Mouse (Mus musculus) erythroblast, adult 5-6 weeks (primary cell): ENCODE data around the gene Nptx1. TPM values are rescaled to one million over a fixed set of nuclear protein-coding genes. Genes with fewer than 3 reads are reported as not detected.
A peak's percentile ranks its signal among the peaks of the same experiment; 100 is the strongest.

Source experiments
- ATAC-seq: replicated peaks from 2 replicates; pipeline ENCODE4 v1.8.0; 2016; ENCODE audit warnings: moderate number of reproducible peaks, mild to moderate bottlenecking, moderate TSS enrichment, inconsistent platforms; ENCODE audit not compliant: poor library complexity, low FRiP score, severe bottlenecking
- total RNA-seq, 2 experiments: library from RNA; stranded (forward) in 1 of 2; stranded (reverse) in 1 of 2; fragments of 150-400 nt in 1 of 2; fragments of 200-764, 138-1000 nt in 1 of 2; gene quantifications; 2 replicates each; pipeline versions ENCODE4 v1.2.3 to v1.2.4; 2015 to 2017; ENCODE audit warnings: low replicate concordance in 2 of 2

Gene Nptx1
- total RNA-seq, 2 experiments from 2014 or later: not detected

DNA sequence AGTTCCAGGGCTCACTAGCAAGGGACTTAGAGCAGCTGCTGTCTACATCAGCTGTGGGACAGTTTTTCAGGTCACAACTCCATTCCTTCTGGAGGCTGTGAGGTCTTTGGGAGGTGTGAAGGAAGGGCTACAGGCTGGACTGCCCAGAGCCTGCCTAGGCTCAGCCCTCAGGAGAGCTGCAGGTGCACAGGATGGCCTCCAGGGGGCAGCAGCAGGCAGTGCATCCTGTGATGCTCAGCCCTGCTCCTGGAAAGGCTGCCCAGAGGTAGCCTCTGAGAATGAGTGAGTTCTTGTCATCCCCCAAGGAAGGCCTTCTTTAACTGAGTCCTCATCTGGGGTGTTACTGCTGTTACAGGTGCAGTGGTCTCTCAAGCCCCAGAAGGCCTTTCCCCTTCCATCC lies 43.9 kb downstream of the Nptx1 start:
- peak; percentile 78 for ATAC-seq

DNA sequence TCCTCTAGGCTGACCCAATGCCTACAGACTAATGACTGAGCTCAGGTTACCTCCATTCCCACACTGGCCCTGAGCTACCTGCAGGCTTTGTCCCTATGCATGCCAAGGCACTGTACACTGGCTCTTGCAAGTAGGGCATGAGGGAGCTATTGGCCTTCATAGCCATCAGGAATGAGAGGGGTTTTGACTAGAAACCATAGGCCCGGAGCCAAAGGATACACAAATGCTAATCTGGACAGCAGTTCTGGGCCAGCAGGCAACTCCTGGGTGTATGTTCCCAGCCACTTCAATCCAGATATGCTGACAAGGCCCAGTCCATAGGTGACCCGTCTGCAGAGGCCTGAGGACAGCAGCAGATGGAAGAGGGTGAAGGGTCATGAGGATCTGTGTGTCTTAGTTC lies 47.5 kb downstream of the Nptx1 start:
- no peak for ATAC-seq

DNA sequence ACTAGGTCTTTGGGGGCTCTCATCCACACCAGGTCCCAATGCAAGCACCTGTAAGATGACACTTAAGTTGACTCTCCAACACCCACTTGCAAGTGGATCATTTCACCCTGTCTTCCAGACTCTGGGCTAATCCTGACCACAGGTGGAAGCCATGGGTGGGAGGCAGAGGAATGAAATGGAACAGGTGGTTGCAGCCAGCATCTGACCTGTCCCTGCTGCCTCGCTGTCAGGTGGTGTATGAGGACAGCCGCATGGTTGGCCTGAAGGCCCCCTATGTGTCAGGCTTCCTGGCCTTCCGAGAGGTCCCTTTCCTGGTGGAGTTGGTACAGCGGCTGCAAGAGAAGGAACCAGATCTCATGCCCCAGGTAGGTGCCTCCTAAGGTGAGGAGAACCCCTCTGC lies 48.3 kb downstream of the Nptx1 start:
- no peak for ATAC-seq

DNA sequence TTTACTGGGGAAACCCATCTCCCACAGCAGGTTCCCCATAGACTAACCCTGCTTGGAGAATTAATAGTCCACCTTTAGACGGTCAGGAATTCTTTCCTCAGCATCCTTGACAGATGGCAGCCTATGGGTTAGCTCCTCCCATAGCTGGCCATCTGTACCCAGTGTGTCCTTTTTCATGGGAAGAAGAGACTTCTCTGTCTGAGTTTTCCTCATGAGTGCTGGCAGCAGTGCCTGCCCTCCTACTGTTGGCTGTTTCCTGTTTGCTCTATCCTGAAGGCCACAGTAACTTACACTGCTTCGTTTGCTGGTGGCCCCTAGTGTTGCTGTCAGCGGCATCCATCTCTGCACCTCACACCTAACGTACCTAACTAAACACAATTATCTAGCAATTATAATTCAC lies 50.1 kb downstream of the Nptx1 start:
- ATAC-seq: no peak

DNA sequence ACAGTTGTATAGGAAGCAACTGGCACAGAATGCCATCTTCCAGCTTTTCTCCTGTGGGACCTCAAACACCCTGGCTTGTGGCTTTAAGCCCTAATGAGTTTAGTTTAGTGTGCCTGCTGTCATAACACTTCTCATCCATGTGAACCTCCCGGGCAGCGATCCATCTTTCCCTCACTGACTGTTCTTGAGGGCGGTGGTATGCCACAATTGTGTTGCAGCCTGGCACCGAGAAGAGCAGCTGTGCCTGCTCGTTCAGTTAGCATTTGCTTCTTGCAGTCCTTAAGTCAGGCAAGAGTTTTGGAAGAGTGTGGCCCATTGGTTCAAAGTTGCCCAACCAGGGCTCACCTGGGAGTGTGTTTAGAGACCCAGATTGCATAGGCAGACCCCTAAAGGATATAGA lies 51.4 kb downstream of the Nptx1 start:
- no peak for ATAC-seq

DNA sequence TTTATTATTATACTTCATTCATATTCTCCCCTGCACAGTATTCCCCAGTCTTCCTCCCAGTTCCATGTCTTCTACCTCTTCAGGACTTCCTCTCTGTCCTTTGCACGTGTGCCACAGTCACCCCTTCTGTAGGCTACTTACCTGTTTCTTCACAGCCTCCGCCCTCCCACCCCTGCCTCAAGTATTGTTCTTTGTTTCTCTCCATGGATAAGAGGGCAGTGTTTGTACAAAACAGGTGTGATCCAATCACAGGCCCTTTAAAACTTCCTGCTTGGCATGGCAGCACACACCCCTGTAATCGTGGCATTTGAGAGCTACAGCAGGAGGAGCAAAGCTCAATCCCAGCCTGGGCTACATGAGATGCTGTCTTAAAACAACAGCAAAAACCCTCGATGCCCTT lies 54.0 kb downstream of the Nptx1 start:
- no peak for ATAC-seq

DNA sequence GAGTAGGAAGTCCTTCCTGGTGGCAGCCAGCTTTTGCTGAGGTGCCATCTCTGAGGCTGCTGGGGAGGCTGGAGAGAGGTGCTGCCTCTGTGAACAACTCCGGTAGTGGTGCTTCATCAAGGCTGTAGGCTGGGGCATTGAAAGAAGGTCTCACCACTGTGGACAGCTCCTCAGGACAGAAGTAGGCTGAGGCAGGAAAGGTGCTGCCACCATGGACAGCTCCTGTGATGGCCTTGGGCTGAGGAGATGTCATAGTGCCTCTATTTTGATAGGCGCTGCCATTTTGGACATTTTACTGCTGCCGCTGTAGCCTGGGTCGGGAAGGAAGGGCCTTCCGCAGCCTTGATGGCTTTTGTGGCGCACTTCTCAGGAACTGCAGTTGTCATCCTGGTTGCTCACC lies 54.7 kb downstream of the Nptx1 start:
- ATAC-seq: no peak

DNA sequence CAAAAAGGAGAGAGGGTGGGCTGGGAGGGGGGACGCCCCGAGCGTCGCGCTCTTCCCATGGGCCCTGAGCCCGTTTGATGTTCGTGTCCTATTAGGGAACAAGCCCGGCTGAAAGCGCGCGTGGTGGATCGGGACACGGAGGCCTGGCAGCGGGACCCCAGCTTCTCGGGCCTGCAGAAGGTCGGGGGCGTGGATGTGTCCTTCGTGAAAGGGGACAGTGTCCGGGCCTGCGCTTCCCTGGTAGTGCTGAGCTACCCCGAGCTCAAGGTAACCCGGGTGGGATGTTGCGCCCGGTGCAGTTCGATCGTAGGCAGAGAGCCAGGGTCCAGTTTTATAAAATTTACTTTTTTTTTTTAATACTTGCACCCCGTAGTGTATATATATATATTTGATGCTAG lies 55.9 kb downstream of the Nptx1 start:
- no peak for ATAC-seq

DNA sequence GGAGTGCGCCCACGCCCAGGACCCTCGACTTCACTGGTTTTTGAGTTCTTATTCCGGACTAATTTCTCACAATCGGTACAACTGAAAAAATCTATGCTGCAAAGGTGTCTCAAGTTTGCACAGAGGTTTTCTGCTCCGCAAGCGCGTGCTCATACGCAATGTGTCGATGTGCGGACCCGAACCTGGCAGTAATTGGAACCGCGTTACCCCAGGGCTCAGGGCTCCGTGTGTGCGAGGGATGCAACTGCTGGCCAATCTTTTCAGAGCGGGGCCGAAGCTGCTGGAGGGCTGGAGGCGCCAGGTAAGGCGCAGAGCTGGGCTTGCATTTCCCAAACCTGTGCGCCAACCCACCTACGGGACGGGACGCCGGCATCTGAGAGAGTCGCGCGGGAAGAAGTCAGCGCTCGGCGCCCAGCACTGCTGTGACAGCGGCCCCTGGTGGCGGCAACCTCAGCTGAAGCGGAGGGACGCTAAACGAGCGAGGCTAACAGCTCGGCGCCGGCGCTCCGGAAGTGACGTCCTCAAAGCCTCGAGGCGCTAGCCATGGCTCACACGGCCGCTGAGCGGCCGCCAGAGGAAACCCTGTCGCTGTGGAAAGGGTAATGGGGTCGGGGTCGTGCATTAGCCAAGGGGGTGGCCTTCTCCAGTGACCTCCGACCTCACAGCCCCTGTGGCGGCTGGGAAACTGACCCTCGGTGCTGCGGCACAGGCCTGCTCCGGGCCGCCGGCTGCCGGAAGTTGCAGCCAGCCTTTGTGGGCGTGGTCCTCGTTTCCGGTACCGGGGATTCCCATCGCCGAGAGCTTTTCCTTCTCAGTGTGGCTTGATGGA lies 56.5 kb downstream of the Nptx1 start, which contains the start of gene Endov:
Gene Endov (plus strand): TSS at position 487 of the 829 bp plus-strand sequence.
- peak; percentile 97 for ATAC-seq

Other genes with a start within 250 kb of the Nptx1 start
- 71.5 and 81.1 TPM in 2 replicates for gene Eif4a3, start 247.7 kb downstream of the Nptx1 start, total RNA-seq (2015; ENCODE audit: low replicate concordance)
- 44.6 and 45.7 TPM in 2 replicates for gene Eif4a3, start 247.7 kb downstream of the Nptx1 start, total RNA-seq (2017; ENCODE audit: low replicate concordance)
- not detected in 2 replicates for gene Card14, start 240.0 kb downstream of the Nptx1 start, total RNA-seq (2015; ENCODE audit: low replicate concordance)
- gene Card14, start 240.0 kb downstream of the Nptx1 start, total RNA-seq (2017; ENCODE audit: low replicate concordance): not detected in 2 replicates
- 0.77 and 4.2 TPM in 2 replicates for gene Sgsh, start 192.2 kb downstream of the Nptx1 start, total RNA-seq (2015; ENCODE audit: low replicate concordance)
- gene Sgsh, start 192.2 kb downstream of the Nptx1 start, total RNA-seq (2017; ENCODE audit: low replicate concordance): 1.5 and 3.2 TPM in 2 replicates
- not detected in 2 replicates for gene Slc26a11, start 192.2 kb downstream of the Nptx1 start, total RNA-seq (2015; ENCODE audit: low replicate concordance)
- gene Slc26a11, start 192.2 kb downstream of the Nptx1 start, total RNA-seq (2017; ENCODE audit: low replicate concordance): 0.70 TPM in 1 of 2 replicates, not detected in the other
- 90.7 and 93.4 TPM in 2 replicates for gene Rnf213, start 154.7 kb downstream of the Nptx1 start, total RNA-seq (2015; ENCODE audit: low replicate concordance)
- gene Rnf213, start 154.7 kb downstream of the Nptx1 start, total RNA-seq (2017; ENCODE audit: low replicate concordance): 77.5 and 79.4 TPM in 2 replicates
- 2.9 and 3.1 TPM in 2 replicates for gene Endov, start 56.4 kb downstream of the Nptx1 start, total RNA-seq (2015; ENCODE audit: low replicate concordance)
- gene Endov, start 56.4 kb downstream of the Nptx1 start, total RNA-seq (2017; ENCODE audit: low replicate concordance): 3.8 and 4.8 TPM in 2 replicates
- gene Rptor, start 55.2 kb upstream of the Nptx1 start, total RNA-seq (2015; ENCODE audit: low replicate concordance): 4.4 and 12.3 TPM in 2 replicates
- gene Rptor, start 55.2 kb upstream of the Nptx1 start, total RNA-seq (2017; ENCODE audit: low replicate concordance): 5.6 and 9.1 TPM in 2 replicates